Mouse (Mus musculus): ENCODE data around the gene H2-DMb2.
"Not testable (repeated sequence)": the region's sequence is repeated elsewhere in the genome, so short reads cannot be mapped to it uniquely, and the experiment has no call there.

Gene H2-DMb2

GRCm38 (mm10) chr17:34135297-34136224 is 7.5 kb upstream of the H2-DMb2 start:
- peak; percentile 96 to 97 for DNase-seq (ENCODE audit: low spot score in 2 of 2)

GRCm38 (mm10) chr17:34137601-34138000 is 5.5 kb upstream of the H2-DMb2 start:
- no peak for DNase-seq (ENCODE audit: low spot score in 2 of 2)

GRCm38 (mm10) chr17:34138655-34139054 is 4.5 kb upstream of the H2-DMb2 start:
- no peak for DNase-seq (ENCODE audit: low spot score in 2 of 2)

GRCm38 (mm10) chr17:34139416-34139815 is 3.7 kb upstream of the H2-DMb2 start:
- DNase-seq (ENCODE audit: low spot score in 2 of 2) = no peak

GRCm38 (mm10) chr17:34140240-34140639 is 2.9 kb upstream of the H2-DMb2 start:
- DNase-seq (ENCODE audit: low spot score in 2 of 2) = no peak

- DNase-seq (ENCODE audit: low spot score in 2 of 2) = no peak
These were observed 1.7 kb upstream of the H2-DMb2 start for GRCm38 (mm10) chr17:34141448-34141847.

- no peak for DNase-seq (ENCODE audit: low spot score in 2 of 2)
These were observed 574 bp upstream of the H2-DMb2 start for GRCm38 (mm10) chr17:34142456-34143010.

- DNase-seq (ENCODE audit: low spot score in 2 of 2) = no peak
These were observed 354 bp downstream of the H2-DMb2 start for GRCm38 (mm10) chr17:34143461-34143860.

GRCm38 (mm10) chr17:34144221-34144620 is 1.1 kb downstream of the H2-DMb2 start:
- DNase-seq (ENCODE audit: low spot score in 2 of 2) = not testable (repeated sequence)

- no peak for DNase-seq (ENCODE audit: low spot score in 2 of 2)
These were observed 1.9 kb downstream of the H2-DMb2 start for GRCm38 (mm10) chr17:34144960-34145371.

- no peak for DNase-seq (ENCODE audit: low spot score in 2 of 2)
These were observed 9.8 kb downstream of the H2-DMb2 start, which contains the start of gene H2-DMb1 for GRCm38 (mm10) chr17:34152923-34153322. TSS of gene H2-DMb1 (plus strand) at chr17:34153072.

GRCm38 (mm10) chr17:34155534-34155933 is 12.4 kb downstream of the H2-DMb2 start:
- DNase-seq (ENCODE audit: low spot score in 2 of 2) = no peak

- DNase-seq (ENCODE audit: low spot score in 2 of 2) = no peak
These were observed 21.2 kb downstream of the H2-DMb2 start for GRCm38 (mm10) chr17:34164202-34164895.

- DNase-seq (ENCODE audit: low spot score in 2 of 2) = no peak
These were observed 22.1 kb downstream of the H2-DMb2 start for GRCm38 (mm10) chr17:34165033-34165730.

- DNase-seq (ENCODE audit: low spot score in 2 of 2) = no peak
These were observed 26.2 kb downstream of the H2-DMb2 start for GRCm38 (mm10) chr17:34169279-34169678.

- DNase-seq (ENCODE audit: low spot score in 2 of 2) = no peak
These were observed 27.4 kb downstream of the H2-DMb2 start for GRCm38 (mm10) chr17:34170487-34170876.

GRCm38 (mm10) chr17:34170877-34171498 is 27.9 kb downstream of the H2-DMb2 start:
- DNase-seq (ENCODE audit: low spot score in 2 of 2) = peak in 1 of 2 experiments; percentile 68

- DNase-seq (ENCODE audit: low spot score in 2 of 2) = no peak
These were observed 29.4 kb downstream of the H2-DMb2 start for GRCm38 (mm10) chr17:34172528-34172927.

- no peak for DNase-seq (ENCODE audit: low spot score in 2 of 2)
These were observed 31.0 kb downstream of the H2-DMb2 start for GRCm38 (mm10) chr17:34174075-34174474.

- DNase-seq (ENCODE audit: low spot score in 2 of 2) = no peak
These were observed 34.1 kb downstream of the H2-DMb2 start for GRCm38 (mm10) chr17:34177179-34177578.

- DNase-seq (ENCODE audit: low spot score in 2 of 2) = no peak
These were observed 35.9 kb downstream of the H2-DMb2 start for GRCm38 (mm10) chr17:34179019-34179418.

Measured in frontal cortex, postnatal 10 days (tissue).